Comparison of ENCODE assay signal across 10 mouse cellular contexts in the genomic region with DNA sequence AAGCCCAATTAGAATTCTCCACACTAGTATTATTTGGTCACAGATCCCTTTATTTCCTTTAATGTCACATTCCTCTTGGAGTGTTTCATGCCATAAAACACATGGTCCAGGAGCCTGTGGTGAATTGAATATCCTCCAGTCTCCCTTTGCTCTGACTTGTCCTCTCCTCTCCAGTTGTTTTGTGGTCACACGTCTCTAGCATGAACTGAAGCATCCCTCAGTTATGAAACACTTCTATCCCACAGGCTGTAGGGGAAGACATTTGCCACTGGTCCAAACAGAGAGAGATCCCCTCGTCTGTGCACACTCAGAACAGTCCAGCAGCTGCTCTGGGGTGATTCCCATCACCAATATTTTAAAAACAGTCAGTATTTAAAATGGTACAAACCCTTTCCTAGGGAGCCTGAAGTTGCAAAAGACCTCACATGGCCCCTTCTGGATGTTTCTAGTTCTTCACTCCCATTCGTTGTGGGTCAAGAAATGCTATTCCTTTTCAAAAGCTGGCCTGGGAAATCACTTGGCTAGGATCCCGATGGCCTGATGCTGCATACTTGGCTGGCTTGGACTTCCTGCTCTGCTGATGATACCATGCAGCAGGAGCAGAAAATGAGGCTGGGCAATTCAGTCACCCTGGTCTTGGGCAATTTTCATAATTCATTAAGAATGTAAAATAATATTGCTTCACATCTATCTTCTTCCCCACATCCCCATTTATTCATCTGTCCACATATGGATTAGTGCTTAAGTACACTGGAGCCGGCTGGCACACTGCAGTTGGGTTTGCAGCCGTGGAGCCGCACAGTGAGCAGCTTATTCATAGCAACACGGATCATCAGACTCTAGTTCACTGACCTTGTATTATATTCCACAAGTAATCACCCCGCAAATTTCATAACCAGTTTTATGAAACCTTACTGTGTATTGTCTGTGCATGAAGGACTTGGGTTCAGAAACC.
DNase-seq lines count a peak whose midpoint lies in the region; ATAC-seq lines count a peak whose summit lies in the region.
"Had no signal": no experiment of that assay in that cellular context is flagged by ENCODE, and none has a peak within 500 bp of the region (broad histone marks: within the 10 kb centered on the region; RNA-seq: fewer than 3 reads in every experiment).

No protein-coding gene starts in this region.

- peak; percentile 97 for DNase-seq in heart, adult 11 months
- peak; percentile 32 for DNase-seq in adrenal gland, adult 8-10 months
- DNase-seq in T-cell, adult 2 months (ENCODE audit: low spot score), result no peak
- no peak for DNase-seq in frontal cortex, postnatal 14 days (ENCODE audit: low spot score in 2 of 2)

- no peak for ATAC-seq in heart, embryonic 12.5 days (ENCODE audit: insufficient number of reproducible peaks, low FRiP score)
- no peak; the same call in 1 of the 2 replicates for ATAC-seq in heart, embryonic 15.5 days (replicated peaks; ENCODE audit: insufficient number of reproducible peaks, insufficient read depth, low FRiP score, low read depth)
- ATAC-seq in lung, embryonic 16.5 days (ENCODE audit: low read depth), result peak; percentile 95
- ATAC-seq in midbrain, embryonic 13.5 days, result no peak

- H3K9me3 ChIP-seq in heart, embryonic 12.5 days (replicated peaks), result no peaks in the 10 kb centered on the region
- H3K9me3 ChIP-seq in heart, embryonic 15.5 days (replicated peaks), result no peaks in the 10 kb centered on the region
- no peaks in the 10 kb centered on the region for H3K9me3 ChIP-seq in lung, embryonic 16.5 days (ENCODE audit: control insufficient read depth, low read length)
- no peaks in the 10 kb centered on the region for H3K9me3 ChIP-seq in midbrain, embryonic 13.5 days
- H3K9me3 ChIP-seq: hindbrain, embryonic 15.5 days; neural tube, embryonic 12.5 days had no signal

- H3K4me1 ChIP-seq in heart, embryonic 12.5 days (replicated peaks), result peaks cover 7% of the 10 kb centered on the region; the same call in 1 of the 2 replicates
- H3K4me1 ChIP-seq in heart, embryonic 15.5 days (replicated peaks), result peaks cover 8% of the 10 kb centered on the region
- peaks cover 3% of the 10 kb centered on the region; the same call in 1 of the 2 replicates for H3K4me1 ChIP-seq in lung, embryonic 16.5 days (replicated peaks; ENCODE audit: control insufficient read depth, insufficient read depth, low read length)
- peaks cover 9% of the 10 kb centered on the region for H3K4me1 ChIP-seq in midbrain, embryonic 13.5 days (replicated peaks)
- H3K4me1 ChIP-seq: neural tube, embryonic 12.5 days had no signal

- H3K27me3 ChIP-seq in heart, embryonic 12.5 days (replicated peaks), result no peaks in the 10 kb centered on the region
- H3K27me3 ChIP-seq in heart, embryonic 15.5 days, result no peaks in the 10 kb centered on the region
- H3K27me3 ChIP-seq in lung, embryonic 16.5 days (ENCODE audit: control insufficient read depth, insufficient read depth, low read depth, low read length), result no peaks in the 10 kb centered on the region
- H3K27me3 ChIP-seq in midbrain, embryonic 13.5 days, result no peaks in the 10 kb centered on the region
- H3K27me3 ChIP-seq: hindbrain, embryonic 15.5 days; neural tube, embryonic 12.5 days had no signal

- H3K4me3 ChIP-seq in heart, embryonic 12.5 days, result no peak overlapping the region
- no peak overlapping the region for H3K4me3 ChIP-seq in heart, embryonic 15.5 days
- no peak overlapping the region for H3K4me3 ChIP-seq in lung, embryonic 16.5 days (ENCODE audit: low read length)
- H3K4me3 ChIP-seq in midbrain, embryonic 13.5 days (replicated peaks), result no peak overlapping the region
- H3K4me3 ChIP-seq: hindbrain, embryonic 15.5 days; neural tube, embryonic 12.5 days had no signal

- no peak overlapping the region for H3K27ac ChIP-seq in heart, embryonic 12.5 days (ENCODE audit: poor library complexity, severe bottlenecking)
- peak overlapping the region; percentile 55; the same call in 1 of the 2 replicates for H3K27ac ChIP-seq in heart, embryonic 15.5 days
- H3K27ac ChIP-seq in lung, embryonic 16.5 days (ENCODE audit: low read length), result peak overlapping the region; percentile 76
- H3K27ac ChIP-seq in midbrain, embryonic 13.5 days, result no peak overlapping the region
- H3K27ac ChIP-seq: hindbrain, embryonic 15.5 days; neural tube, embryonic 12.5 days had no signal

- no peaks in the 10 kb centered on the region for H3K36me3 ChIP-seq in heart, embryonic 12.5 days
- no peaks in the 10 kb centered on the region for H3K36me3 ChIP-seq in heart, embryonic 15.5 days
- H3K36me3 ChIP-seq in lung, embryonic 16.5 days (ENCODE audit: control insufficient read depth, insufficient read depth, low read length), result no peaks in the 10 kb centered on the region
- no peaks in the 10 kb centered on the region for H3K36me3 ChIP-seq in midbrain, embryonic 13.5 days
- H3K36me3 ChIP-seq: hindbrain, embryonic 15.5 days; neural tube, embryonic 12.5 days had no signal

- H3K9ac ChIP-seq in heart, embryonic 12.5 days, result no peak overlapping the region
- H3K9ac ChIP-seq in heart, embryonic 15.5 days, result no peak overlapping the region
- H3K9ac ChIP-seq in lung, embryonic 16.5 days (ENCODE audit: low read length), result no peak overlapping the region
- H3K9ac ChIP-seq in midbrain, embryonic 13.5 days (replicated peaks), result no peak overlapping the region
- H3K9ac ChIP-seq: hindbrain, embryonic 15.5 days; neural tube, embryonic 12.5 days had no signal

- WGBS in heart, embryonic 12.5 days, result 71% methylated on average over 9 of the region's 9 CpGs
- WGBS in heart, embryonic 15.5 days, result 52% methylated on average over 9 of the region's 9 CpGs
- 41% methylated on average over 9 of the region's 9 CpGs for WGBS in lung, embryonic 16.5 days
- WGBS in midbrain, embryonic 13.5 days, result 79% methylated on average over 9 of the region's 9 CpGs

- no peak overlapping the region for H3K4me2 ChIP-seq in heart, embryonic 12.5 days
- H3K4me2 ChIP-seq in heart, embryonic 15.5 days, result no peak overlapping the region
- H3K4me2 ChIP-seq in lung, embryonic 16.5 days (ENCODE audit: low read depth, low read length), result peak overlapping the region; percentile 8; the same call in 1 of the 2 replicates
- no peak overlapping the region for H3K4me2 ChIP-seq in midbrain, embryonic 13.5 days (replicated peaks)
- H3K4me2 ChIP-seq: hindbrain, embryonic 15.5 days; neural tube, embryonic 12.5 days had no signal

Comparison
In these comparisons a context has a peak if more than half of its experiments do, and no peak if none do; other contexts are left out.
1. H3K27ac ChIP-seq: peak in heart, embryonic 15.5 days (single experiment) and lung, embryonic 16.5 days (single experiment); none in heart, embryonic 12.5 days (single experiment) and midbrain, embryonic 13.5 days (single experiment).
2. DNase-seq: peak in heart, adult 11 months (single experiment) and adrenal gland, adult 8-10 months (single experiment); none in T-cell, adult 2 months (single experiment) and frontal cortex, postnatal 14 days (0 of 2).